1 mouse cellular context compared by ENCODE assay signal in the genomic region with DNA sequence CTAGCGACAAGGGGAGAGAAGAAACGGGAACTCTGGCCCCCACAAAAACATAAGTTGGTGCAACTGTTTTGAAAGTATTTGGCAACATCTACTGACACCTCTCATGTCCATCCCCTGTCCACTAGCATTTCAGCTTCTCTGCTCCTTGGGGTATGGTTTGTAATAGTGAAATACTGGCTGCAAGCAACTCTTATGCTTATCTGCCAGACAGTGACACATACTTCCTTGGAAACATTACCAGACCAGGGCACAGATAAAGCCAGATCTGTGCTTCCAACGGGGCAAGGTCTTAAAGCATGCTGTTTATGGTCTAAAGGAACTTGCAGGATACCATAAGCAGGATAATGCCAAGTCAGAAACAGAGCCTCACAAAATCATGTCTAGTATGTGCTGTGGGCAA.
TF ChIP-seq lines count a peak whose summit lies in the region.

No protein-coding gene starts in this region.

TF ChIP-seq in MEL, 35 proteins besides CTCF, POLR2A, EP300 and RAD21:
- TF ChIP-seq MXI1 (IDR thresholded peaks at IDR 0.05; ENCODE audit: low read depth, low read length), result peak; percentile 24; the same call in 1 of the 2 replicates
- no peak for TF ChIP-seq JUND (IDR thresholded peaks at IDR 0.05; ENCODE audit: low read depth, low read length)
- peak; percentile 66 for TF ChIP-seq GATA1 (IDR thresholded peaks at IDR 0.05; ENCODE audit: low read depth, low read length)
TF ChIP-seq in MEL: peak in this region for 2.
